Mouse (Mus musculus) liver, postnatal 0 days (tissue): Measurements from ENCODE around the gene Slc6a21. TPM values are rescaled to one million over a fixed set of nuclear protein-coding genes. Genes with fewer than 3 reads are reported as not detected.

Experiments used
- ATAC-seq: fragments of 200-750 bp; cut with Nextera tagmentation; 2 replicates; pipeline ENCODE4 v1.8.0; 2017; ENCODE audit warnings: mild to moderate bottlenecking, moderate library complexity
- DNase-seq: peaks from one replicate; pipeline ENCODE4 v3.0.0-alpha.2; 2016
- H3K27ac ChIP-seq: fragments of 300-500 bp; sonication (generic); 2 replicates; pipeline ENCODE4 v1.5.1; 2014; ENCODE audit warnings: antibody characterized with exemption, moderate library complexity, mild to moderate bottlenecking, low read depth
- H3K27me3 ChIP-seq: fragments of 300-500 bp; sonication (generic); 2 replicates; pipeline ENCODE4 v1.6.1; 2014; ENCODE audit warnings: low read length, control low read depth, mixed read lengths; ENCODE audit not compliant: insufficient read depth
- H3K36me3 ChIP-seq: fragments of 300-500 bp; sonication (generic); replicated peaks from 2 replicates; pipeline ENCODE4 v1.6.1; 2014; ENCODE audit warnings: mild to moderate bottlenecking, control low read depth, low read length, moderate library complexity, mixed read lengths; ENCODE audit not compliant: insufficient read depth
- H3K4me1 ChIP-seq: fragments of 300-500 bp; sonication (generic); 2 replicates; pipeline ENCODE4 v1.6.1; 2014; ENCODE audit warnings: antibody characterized with exemption, mild to moderate bottlenecking, control low read depth; ENCODE audit not compliant: insufficient read depth
- H3K4me2 ChIP-seq: fragments of 300-500 bp; sonication (generic); 2 replicates; pipeline ENCODE4 v1.6.1; 2014; ENCODE audit warnings: low read depth, mild to moderate bottlenecking, low read length, moderate library complexity, mixed read lengths
- H3K4me3 ChIP-seq: fragments of 300-500 bp; sonication (generic); 2 replicates; pipeline ENCODE4 v1.5.1; 2014; ENCODE audit warnings: low read depth, low read length
- H3K9ac ChIP-seq: fragments of 300-500 bp; sonication (generic); replicated peaks from 2 replicates; pipeline ENCODE4 v1.6.1; 2014; ENCODE audit warnings: mild to moderate bottlenecking, moderate library complexity
- H3K9me3 ChIP-seq: fragments of 300-500 bp; sonication (generic); 2 replicates; pipeline ENCODE4 v1.6.1; 2016; ENCODE audit warnings: mild to moderate bottlenecking, control low read depth, low read length, mixed read lengths
- CTCF ChIP-seq: sonication (generic); IDR thresholded peaks from 2 replicates; pipeline ENCODE4 v1.5.1; 2016; ENCODE audit warnings: antibody characterized with exemption, low read depth
- EP300 ChIP-seq: IDR thresholded peaks from 2 replicates; pipeline ENCODE4 v1.6.1; 2016; ENCODE audit warnings: antibody characterized with exemption, low read depth, mild to moderate bottlenecking
- WGBS: fragments of 180-500 bp; shearing (Covaris S2); extraction: QIAGEN DNeasy Blood & Tissue Kit; methylation state at CpG from one replicate; pipeline ENCODE4 v1.1.7; 2014; ENCODE audit not compliant: insufficient replicate concordance; 5-methylcytosine and 5-hydroxymethylcytosine counted together
- polyA plus RNA-seq: library from polyadenylated mRNA; unstranded; fragments of >200 nt; fragmentation: Nextera tagmentation; extraction: Ambion mirVana; gene quantifications from 2 replicates; pipeline ENCODE4 v1.2.1, GENCODE M21; 2015

Gene Slc6a21
- polyA plus RNA-seq, 1 experiment from 2014 or later = 0.43 TPM

DNA sequence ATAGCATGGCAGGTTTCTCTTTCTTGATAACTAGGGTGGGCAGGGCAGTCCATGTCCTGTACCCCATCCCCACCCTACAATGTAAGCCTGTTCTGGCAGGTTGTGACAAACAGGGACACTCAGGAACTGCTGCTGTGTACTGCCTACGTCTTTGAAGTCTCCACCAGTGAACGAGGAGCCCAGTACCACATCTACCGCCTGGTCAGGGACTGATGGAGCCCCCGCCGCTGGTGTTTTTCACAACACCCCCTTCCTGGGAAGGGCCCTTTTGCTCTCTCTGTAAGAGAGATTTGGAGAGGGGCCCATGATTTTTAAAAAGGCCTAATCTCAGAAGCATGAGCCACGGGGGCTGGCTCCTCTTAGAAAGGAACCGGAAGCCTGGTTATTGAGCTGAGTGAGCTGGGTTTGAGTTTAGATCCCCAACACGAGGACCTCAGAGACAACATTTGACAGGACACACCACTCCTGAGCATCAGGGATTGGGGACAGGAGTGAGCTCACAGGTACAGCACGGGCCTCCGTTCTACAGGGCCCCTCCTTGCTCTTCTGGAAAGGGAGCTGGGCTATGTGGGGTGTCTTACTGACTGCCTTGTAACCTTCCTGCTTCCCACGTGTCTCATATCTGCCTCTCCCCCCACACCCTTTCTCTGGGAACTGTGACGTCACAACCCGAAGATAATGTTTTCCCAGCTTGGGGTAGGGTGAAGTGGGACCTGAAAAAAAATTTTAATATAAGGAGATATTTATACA is 44.4 kb upstream of the Slc6a21 start:
- H3K9ac ChIP-seq = no peak overlapping the region
- 65% methylated on average over 13 of the region's 13 CpGs for WGBS

DNA sequence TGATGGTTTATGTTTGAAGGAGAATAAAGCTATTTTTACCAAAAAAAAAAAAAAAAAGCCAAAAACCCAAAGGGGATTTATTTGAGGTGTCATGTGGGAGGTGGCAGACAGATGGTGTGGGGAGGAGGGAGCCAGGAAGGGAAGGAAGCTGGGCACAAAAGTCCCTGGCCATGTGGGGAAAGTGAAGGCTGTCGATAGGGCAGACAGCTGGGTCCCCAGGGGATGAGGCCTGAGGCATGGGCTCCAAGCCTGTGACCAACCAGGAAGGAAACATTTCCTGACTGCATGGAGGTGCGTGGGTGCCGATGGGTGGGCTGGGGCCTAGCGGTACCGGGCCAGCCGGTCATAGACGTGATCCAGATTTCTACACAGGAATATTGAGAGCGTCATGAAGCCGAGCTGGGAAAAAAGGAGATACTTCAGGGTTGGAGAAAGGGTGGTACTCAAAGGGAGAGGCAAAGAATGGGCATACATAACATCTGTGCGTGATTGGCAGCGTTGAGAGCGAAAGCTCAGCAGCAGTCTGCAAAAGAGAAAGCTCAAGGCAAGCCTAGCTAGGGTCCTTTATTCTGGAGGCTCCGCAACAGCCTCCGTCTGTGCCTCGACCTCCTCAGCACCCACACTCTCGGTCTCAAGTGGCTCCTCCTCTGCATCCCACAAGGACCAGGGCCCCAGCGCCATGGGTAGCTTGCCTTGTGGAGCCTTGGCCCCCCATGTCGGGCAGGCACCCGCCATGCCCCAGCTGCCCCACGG is 43.6 kb upstream of the Slc6a21 start:
- Histone ChIP-seq H3K4me3 (no peak overlapping the region), H3K4me2 (peak overlapping the region; percentile 33; the same call in 1 of the 2 replicates), H3K27me3 (no peaks in the 10 kb centered on the region), H3K4me1 (peaks cover 22% of the 10 kb centered on the region), H3K36me3 (peaks cover 11% of the 10 kb centered on the region), H3K9ac (no peak overlapping the region), H3K9me3 (no peaks in the 10 kb centered on the region), H3K27ac (no peak overlapping the region)
- TF ChIP-seq EP300 (no peak), CTCF (no peak)
- 49% methylated on average over 18 of the region's 20 CpGs for WGBS
- DNase-seq (peak; percentile 16), ATAC-seq (peak; percentile 17; the same call in 1 of the 2 replicates)

More for the DNA sequence above, 44.4 kb upstream of the Slc6a21 start:
- Histone ChIP-seq H3K4me3 (no peak overlapping the region), H3K36me3 (peaks cover 11% of the 10 kb centered on the region), H3K27me3 (no peaks in the 10 kb centered on the region), H3K4me1 (peaks cover 19% of the 10 kb centered on the region), H3K27ac (no peak overlapping the region), H3K9me3 (no peaks in the 10 kb centered on the region), H3K4me2 (no peak overlapping the region)
- TF ChIP-seq EP300 (no peak), CTCF (no peak)
- peak; percentile 10 for DNase-seq
- ATAC-seq = no peak

DNA sequence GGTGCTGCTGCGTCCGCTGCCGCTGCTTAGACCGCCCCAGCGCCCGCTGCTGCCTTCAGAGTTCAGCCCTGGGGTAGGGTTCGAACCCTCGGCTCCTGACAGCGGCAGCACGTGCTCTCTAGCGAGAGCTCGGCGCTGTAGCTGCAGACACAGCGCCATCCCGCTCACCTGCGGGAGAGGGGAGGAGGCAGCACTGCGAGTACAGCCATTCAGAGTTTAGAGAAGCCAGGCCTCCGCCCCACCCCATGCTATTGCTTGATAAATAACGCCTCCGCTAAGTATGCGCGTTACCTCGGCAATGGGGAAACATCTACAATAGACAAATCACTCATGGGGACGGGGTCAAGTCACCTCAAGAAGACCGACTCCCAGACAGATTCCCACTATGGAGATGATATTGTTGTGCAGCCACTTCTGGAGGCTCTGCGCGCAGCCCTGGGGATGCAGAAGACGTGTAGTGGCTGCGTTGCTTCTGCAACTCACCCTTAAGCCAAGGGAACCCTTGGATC is 42.9 kb upstream of the Slc6a21 start:
- Histone ChIP-seq H3K27ac (no peak overlapping the region), H3K36me3 (peaks cover 11% of the 10 kb centered on the region), H3K9ac (peak overlapping the region; percentile 16; the same call in 1 of the 2 replicates), H3K27me3 (no peaks in the 10 kb centered on the region), H3K9me3 (no peaks in the 10 kb centered on the region), H3K4me1 (peaks cover 22% of the 10 kb centered on the region), H3K4me3 (no peak overlapping the region), H3K4me2 (peak overlapping the region; percentile 53)
- peak; percentile 18 for DNase-seq
- no peak for ATAC-seq
- 49% methylated on average over 29 of the region's 29 CpGs for WGBS
- TF ChIP-seq EP300 (no peak), CTCF (no peak)

GRCm38 (mm10) chr7:45234922-45235571 is 42.3 kb upstream of the Slc6a21 start:
- Histone ChIP-seq H3K4me2 (peak overlapping the region; percentile 53), H3K4me1 (peaks cover 22% of the 10 kb centered on the region), H3K27me3 (no peaks in the 10 kb centered on the region), H3K4me3 (no peak overlapping the region), H3K27ac (no peak overlapping the region), H3K9ac (peak overlapping the region; percentile 16; the same call in 1 of the 2 replicates), H3K9me3 (no peaks in the 10 kb centered on the region), H3K36me3 (peaks cover 11% of the 10 kb centered on the region)
- ATAC-seq (peak; percentile 14; the same call in 1 of the 2 replicates), DNase-seq (no peak)
- WGBS = 42% methylated on average over 21 of the region's 21 CpGs
- no peak for TF ChIP-seq EP300
- TF ChIP-seq CTCF = no peak

GRCm38 (mm10) chr7:45235656-45236180 is 41.6 kb upstream of the Slc6a21 start:
- no peaks in the 10 kb centered on the region for H3K27me3 ChIP-seq
- no peak overlapping the region for H3K9ac ChIP-seq
- no peak overlapping the region for H3K4me3 ChIP-seq
- ATAC-seq (no peak), DNase-seq (peak; percentile 13)
- WGBS = 54% methylated on average over 17 of the region's 17 CpGs
- TF ChIP-seq EP300 = no peak
- TF ChIP-seq CTCF = no peak
- peaks cover 11% of the 10 kb centered on the region for H3K36me3 ChIP-seq
- peaks cover 25% of the 10 kb centered on the region for H3K4me1 ChIP-seq
- no peaks in the 10 kb centered on the region for H3K9me3 ChIP-seq
- peak overlapping the region; percentile 53; the same call in 1 of the 2 replicates for H3K4me2 ChIP-seq
- no peak overlapping the region for H3K27ac ChIP-seq
